11 mouse cellular contexts compared by ENCODE assay signal in the genomic region with DNA sequence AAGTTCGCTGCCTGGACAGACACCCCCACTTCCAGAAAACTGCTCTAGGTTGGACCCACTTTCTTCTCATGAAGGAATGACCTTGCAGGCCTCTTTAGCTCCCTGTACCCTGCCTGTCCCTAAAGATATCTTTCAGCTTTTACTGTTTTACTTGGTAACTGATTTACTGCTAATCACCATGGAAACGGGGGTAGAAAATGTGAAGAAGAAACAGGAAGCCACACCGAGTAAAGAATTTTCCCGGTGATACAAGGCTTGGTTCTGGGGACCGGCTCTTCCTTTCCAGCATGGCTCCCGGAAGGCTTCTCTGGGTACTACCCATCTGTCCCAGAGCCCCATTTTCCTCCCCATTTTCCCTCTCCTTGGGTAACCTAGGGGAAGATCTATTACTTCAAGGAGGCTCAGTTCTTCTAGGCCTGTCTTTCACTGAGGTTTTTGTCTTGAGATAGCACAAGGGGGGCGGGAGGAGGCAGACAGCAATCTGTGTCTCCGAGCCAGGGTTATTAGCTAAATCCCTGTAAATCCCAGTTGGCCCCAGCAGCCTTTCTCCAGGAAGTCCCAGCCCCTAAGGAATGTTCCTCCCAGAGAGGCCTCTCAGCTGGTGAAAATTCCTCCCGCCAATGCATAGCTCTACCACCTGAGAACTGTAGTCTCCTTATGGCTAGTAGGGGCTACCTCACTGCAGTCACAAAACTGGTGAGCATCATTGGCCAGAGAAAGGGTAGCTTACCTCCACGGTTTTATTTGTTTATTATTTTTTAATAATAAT. TPM values are rescaled to one million over a fixed set of nuclear protein-coding genes. Genes with fewer than 3 reads are reported as not detected.
DNase-seq lines count a peak whose midpoint lies in the region; ATAC-seq and TF ChIP-seq lines count a peak whose summit lies in the region.
"Had no signal": no experiment of that assay in that cellular context is flagged by ENCODE, and none has a peak within 500 bp of the region (broad histone marks: within the 10 kb centered on the region; RNA-seq: fewer than 3 reads in every experiment).

No protein-coding gene starts in this region.

- WGBS in lung, embryonic 14.5 days: 42% methylated on average over 10 of the region's 10 CpGs
- WGBS in lung, postnatal 0 days: 38% methylated on average over 10 of the region's 10 CpGs
- 35% methylated on average over 10 of the region's 10 CpGs for WGBS in stomach, embryonic 15.5 days

- H3K27me3 ChIP-seq in lung, embryonic 14.5 days (ENCODE audit: insufficient read depth, low read length): no peaks in the 10 kb centered on the region
- no peaks in the 10 kb centered on the region for H3K27me3 ChIP-seq in lung, postnatal 0 days (replicated peaks; ENCODE audit: insufficient read depth, low read length)
- no peaks in the 10 kb centered on the region for H3K27me3 ChIP-seq in stomach, embryonic 15.5 days (replicated peaks)
- H3K27me3 ChIP-seq: midbrain, embryonic 12.5 days had no signal

- no peaks in the 10 kb centered on the region for H3K9me3 ChIP-seq in lung, embryonic 14.5 days (ENCODE audit: low read depth, low read length)
- H3K9me3 ChIP-seq in lung, postnatal 0 days (ENCODE audit: low read length): no peaks in the 10 kb centered on the region
- no peaks in the 10 kb centered on the region for H3K9me3 ChIP-seq in stomach, embryonic 15.5 days
- H3K9me3 ChIP-seq: midbrain, embryonic 12.5 days had no signal

- no peak for TF ChIP-seq CTCF in lung, embryonic 14.5 days (IDR thresholded peaks at IDR 0.05; ENCODE audit: low read depth)
- TF ChIP-seq CTCF in lung, postnatal 0 days (IDR thresholded peaks at IDR 0.05): no peak

- H3K4me1 ChIP-seq in lung, embryonic 14.5 days (ENCODE audit: insufficient read depth): peaks cover 7% of the 10 kb centered on the region; the same call in 1 of the 2 replicates
- no peaks in the 10 kb centered on the region for H3K4me1 ChIP-seq in lung, postnatal 0 days (ENCODE audit: insufficient read depth, low read depth, low read length)
- H3K4me1 ChIP-seq in stomach, embryonic 15.5 days: peaks cover 5% of the 10 kb centered on the region; the same call in 1 of the 2 replicates

- no peak for TF ChIP-seq EP300 in lung, postnatal 0 days (IDR thresholded peaks at IDR 0.05)

- H3K36me3 ChIP-seq in lung, embryonic 14.5 days (ENCODE audit: insufficient read depth): no peaks in the 10 kb centered on the region
- H3K36me3 ChIP-seq in lung, postnatal 0 days (ENCODE audit: insufficient read depth, low read length): no peaks in the 10 kb centered on the region
- H3K36me3 ChIP-seq in stomach, embryonic 15.5 days: no peaks in the 10 kb centered on the region
- H3K36me3 ChIP-seq: midbrain, embryonic 12.5 days had no signal

- H3K27ac ChIP-seq in lung, embryonic 14.5 days (ENCODE audit: low read depth): 0 out of 2 replicates have a peak overlapping the region, but pooled peaks have one; percentile 16
- H3K27ac ChIP-seq in lung, postnatal 0 days (ENCODE audit: low read length): no peak overlapping the region
- peak overlapping the region; percentile 70 for H3K27ac ChIP-seq in stomach, embryonic 15.5 days
- H3K27ac ChIP-seq: midbrain, embryonic 12.5 days had no signal

- no peak overlapping the region for H3K4me2 ChIP-seq in lung, embryonic 14.5 days
- no peak overlapping the region for H3K4me2 ChIP-seq in lung, postnatal 0 days (replicated peaks; ENCODE audit: low read depth, low read length)
- H3K4me2 ChIP-seq in stomach, embryonic 15.5 days: no peak overlapping the region
- H3K4me2 ChIP-seq: midbrain, embryonic 12.5 days had no signal

- ATAC-seq in lung, embryonic 14.5 days (ENCODE audit: insufficient read depth): no peak
- ATAC-seq in lung, postnatal 0 days: no peak
- peak; percentile 50; the same call in 1 of the 2 replicates for ATAC-seq in stomach, embryonic 15.5 days (ENCODE audit: insufficient read depth, low FRiP score, low read depth)
- ATAC-seq in frontal cortex, adult (ENCODE audit: low TSS enrichment): no peak
- no peak for ATAC-seq in inflammation-experienced regulatory T-cells, adult 6 months

- peak; percentile 95 for DNase-seq in heart, adult 11 months
- no peak for DNase-seq in heart, adult 18-20 months
- DNase-seq in lung, embryonic 14.5 days: peak; percentile 54
- no peak for DNase-seq in lung, postnatal 0 days (ENCODE audit: low spot score)
- DNase-seq in heart, postnatal 4 days: peak; percentile 40
- DNase-seq: B cell, adult 2 months; spleen, adult 18-20 months had no signal

- no peak overlapping the region for H3K4me3 ChIP-seq in lung, embryonic 14.5 days (ENCODE audit: low read depth, low read length)
- H3K4me3 ChIP-seq in lung, postnatal 0 days (ENCODE audit: low read depth, low read length): no peak overlapping the region
- H3K4me3 ChIP-seq in stomach, embryonic 15.5 days (replicated peaks): no peak overlapping the region
- H3K4me3 ChIP-seq: midbrain, embryonic 12.5 days had no signal

- H3K9ac ChIP-seq in lung, embryonic 14.5 days: no peak overlapping the region
- no peak overlapping the region for H3K9ac ChIP-seq in lung, postnatal 0 days (replicated peaks; ENCODE audit: low read depth)
- no peak overlapping the region for H3K9ac ChIP-seq in stomach, embryonic 15.5 days
- H3K9ac ChIP-seq: midbrain, embryonic 12.5 days had no signal

RNA-seq across cellular contexts. Expression of a gene that starts 16.3 kb away (rescaled TPM):
- total RNA-seq in heart, adult 18-20 months (2021): 10 to 100 TPM; 22.8 to 23.7 TPM
- polyA plus RNA-seq in lung, embryonic 14.5 days (2014; fragmentation: Nextera tagmentation; extraction: Ambion mirVana): 40.6 and 43.9 TPM in 2 replicates
- 10.6 and 11.6 TPM in 2 replicates for polyA plus RNA-seq in lung, postnatal 0 days (2015; fragmentation: Nextera tagmentation; extraction: Ambion mirVana)
- total RNA-seq in heart, postnatal 4 days (2021): 10 to 100 TPM; 37.2 to 40.9 TPM
- polyA plus RNA-seq in stomach, embryonic 15.5 days (2015; fragmentation: Nextera tagmentation; extraction: Ambion mirVana): 33.0 and 35.1 TPM in 2 replicates
- polyA plus RNA-seq in inflammation-experienced regulatory T-cells, adult 6 months (2017; shearing (Covaris generic)): 10 to 100 TPM; 24.9 to 27.0 (median 25.0) TPM

Comparison
In these comparisons a context has a peak if more than half of its experiments do, and no peak if none do; other contexts are left out.
1. DNase-seq: peak in heart, adult 11 months (single experiment), lung, embryonic 14.5 days (single experiment) and heart, postnatal 4 days (single experiment); none in heart, adult 18-20 months (0 of 2) and lung, postnatal 0 days (single experiment).